Mouse (Mus musculus) midbrain, embryonic 15.5 days (tissue): ENCODE measurements at regions not wholly inside any gene's neighbourhood (a gene's known extent, or its start where the extent isn't known, plus 50 kb on each side); places are given as distances from the start of the nearest gene placed in this dataset.
"Not testable (repeated sequence)": the region's sequence is repeated elsewhere in the genome, so short reads cannot be mapped to it uniquely, and the experiment has no call there.

Source experiments
- ATAC-seq: fragments of 200-750 bp; cut with Nextera tagmentation; replicated peaks from 2 replicates; pipeline ENCODE4 v1.8.0; 2017; ENCODE audit warnings: moderate TSS enrichment
- H3K27ac ChIP-seq: fragments of 300-500 bp; sonication (generic); 2 replicates; pipeline ENCODE4 v1.5.1; 2015; ENCODE audit warnings: mild to moderate bottlenecking, inconsistent platforms
- H3K27me3 ChIP-seq: fragments of 300-500 bp; sonication (generic); replicated peaks from 2 replicates; pipeline ENCODE4 v1.6.1; 2015; ENCODE audit warnings: inconsistent platforms
- H3K36me3 ChIP-seq: fragments of 300-500 bp; sonication (generic); replicated peaks from 2 replicates; pipeline ENCODE4 v1.6.1; 2015; ENCODE audit warnings: inconsistent platforms
- H3K4me1 ChIP-seq: fragments of 300-500 bp; sonication (generic); 2 replicates; pipeline ENCODE4 v1.6.1; 2015; ENCODE audit warnings: inconsistent platforms
- H3K4me2 ChIP-seq: fragments of 300-500 bp; sonication (generic); 2 replicates; pipeline ENCODE4 v1.6.1; 2015; ENCODE audit warnings: inconsistent platforms, mild to moderate bottlenecking, moderate library complexity
- H3K4me3 ChIP-seq: fragments of 300-500 bp; sonication (generic); 2 replicates; pipeline ENCODE4 v1.5.1; 2015; ENCODE audit warnings: mild to moderate bottlenecking, inconsistent platforms
- H3K9ac ChIP-seq: fragments of 300-500 bp; sonication (generic); 2 replicates; pipeline ENCODE4 v1.6.1; 2015; ENCODE audit warnings: mild to moderate bottlenecking, inconsistent platforms
- H3K9me3 ChIP-seq: fragments of 300-500 bp; sonication (generic); 2 replicates; pipeline ENCODE4 v1.6.1; 2016; ENCODE audit warnings: inconsistent platforms
- WGBS: fragments of 180-500 bp; shearing (Covaris S2); methylation state at CpG from one replicate; pipeline ENCODE4 v1.1.7; 2015; ENCODE audit warnings: mixed read lengths; 5-methylcytosine and 5-hydroxymethylcytosine counted together

- Histone ChIP-seq H3K9ac (no peak overlapping the region), H3K36me3 (no peaks in the 10 kb centered on the region), H3K27me3 (no peaks in the 10 kb centered on the region), H3K9me3 (no peaks in the 10 kb centered on the region), H3K27ac (no peak overlapping the region), H3K4me1 (no peaks in the 10 kb centered on the region), H3K4me3 (no peak overlapping the region), H3K4me2 (no peak overlapping the region)
- WGBS, result 59% methylated on average over 2 of the region's 2 CpGs
- ATAC-seq, result no peak
These were observed 2017.1 kb upstream of the Pcdh20 start for GRCm38 (mm10) chr14:90488301-90488700.

GRCm38 (mm10) chr14:90447971-90448370 is 1976.8 kb upstream of the Pcdh20 start:
- no peak overlapping the region for H3K4me2 ChIP-seq
- H3K27me3 ChIP-seq, result no peaks in the 10 kb centered on the region
- no peak overlapping the region for H3K4me3 ChIP-seq
- H3K4me1 ChIP-seq, result no peaks in the 10 kb centered on the region
- H3K36me3 ChIP-seq, result no peaks in the 10 kb centered on the region
- H3K9ac ChIP-seq, result no peak overlapping the region
- no peaks in the 10 kb centered on the region for H3K9me3 ChIP-seq
- no peak for ATAC-seq
- no peak overlapping the region for H3K27ac ChIP-seq
- 82% methylated on average over 2 of the region's 2 CpGs for WGBS

- H3K36me3 ChIP-seq, result no peaks in the 10 kb centered on the region
- ATAC-seq, result 0 out of 2 replicates have a peak, but pooled peaks have one; percentile 42
- H3K9ac ChIP-seq, result no peak overlapping the region
- 48% methylated on average over 7 of the region's 7 CpGs for WGBS
- H3K9me3 ChIP-seq, result no peaks in the 10 kb centered on the region
- H3K4me2 ChIP-seq, result no peak overlapping the region
- no peaks in the 10 kb centered on the region for H3K4me1 ChIP-seq
- H3K4me3 ChIP-seq, result no peak overlapping the region
- H3K27me3 ChIP-seq, result no peaks in the 10 kb centered on the region
- no peak overlapping the region for H3K27ac ChIP-seq
These were observed 1961.8 kb upstream of the Pcdh20 start for GRCm38 (mm10) chr14:90432874-90433543.

GRCm38 (mm10) chr14:90412707-90413106 is 1941.5 kb upstream of the Pcdh20 start:
- no peak; the same call in 1 of the 2 replicates for ATAC-seq
- WGBS, result 53% methylated on average over 3 of the region's 3 CpGs

GRCm38 (mm10) chr14:90406350-90406749 is 1935.2 kb upstream of the Pcdh20 start:
- H3K36me3 ChIP-seq, result no peaks in the 10 kb centered on the region
- no peak overlapping the region for H3K27ac ChIP-seq
- no peak overlapping the region for H3K4me2 ChIP-seq
- no peak overlapping the region for H3K9ac ChIP-seq
- 73% methylated on average over 2 of the region's 2 CpGs for WGBS
- H3K9me3 ChIP-seq, result no peaks in the 10 kb centered on the region
- no peaks in the 10 kb centered on the region for H3K4me1 ChIP-seq
- no peaks in the 10 kb centered on the region for H3K27me3 ChIP-seq
- no peak overlapping the region for H3K4me3 ChIP-seq
- ATAC-seq, result no peak

More at GRCm38 (mm10) chr14:90412707-90413106, 1941.5 kb upstream of the Pcdh20 start:
- H3K4me3 ChIP-seq, result no peak overlapping the region
- H3K27ac ChIP-seq, result no peak overlapping the region
- H3K4me2 ChIP-seq, result no peak overlapping the region
- H3K9ac ChIP-seq, result no peak overlapping the region
- H3K4me1 ChIP-seq, result no peaks in the 10 kb centered on the region
- H3K27me3 ChIP-seq, result no peaks in the 10 kb centered on the region
- H3K36me3 ChIP-seq, result no peaks in the 10 kb centered on the region
- no peaks in the 10 kb centered on the region for H3K9me3 ChIP-seq

- no peak for ATAC-seq
- no peak overlapping the region for H3K4me2 ChIP-seq
- H3K36me3 ChIP-seq, result no peaks in the 10 kb centered on the region
- no peak overlapping the region for H3K27ac ChIP-seq
- no peaks in the 10 kb centered on the region for H3K27me3 ChIP-seq
- 98% methylated on average over 1 of the region's 1 CpGs for WGBS
- no peaks in the 10 kb centered on the region for H3K4me1 ChIP-seq
- no peaks in the 10 kb centered on the region for H3K9me3 ChIP-seq
- H3K4me3 ChIP-seq, result no peak overlapping the region
- no peak overlapping the region for H3K9ac ChIP-seq
These were observed 1934.3 kb upstream of the Pcdh20 start for GRCm38 (mm10) chr14:90405476-90405875.

GRCm38 (mm10) chr14:90367256-90367936 is 1896.2 kb upstream of the Pcdh20 start:
- Histone ChIP-seq H3K9me3 (no peaks in the 10 kb centered on the region), H3K36me3 (no peaks in the 10 kb centered on the region), H3K4me3 (no peak overlapping the region), H3K4me2 (no peak overlapping the region), H3K9ac (no peak overlapping the region), H3K4me1 (no peaks in the 10 kb centered on the region), H3K27ac (0 out of 2 replicates have a peak overlapping the region, but pooled peaks have one; percentile 29), H3K27me3 (no peaks in the 10 kb centered on the region)
- 28% methylated on average over 3 of the region's 3 CpGs for WGBS
- peak; percentile 70 for ATAC-seq

- Histone ChIP-seq H3K4me2 (no peak overlapping the region), H3K9ac (no peak overlapping the region), H3K36me3 (no peaks in the 10 kb centered on the region), H3K27ac (no peak overlapping the region), H3K4me3 (no peak overlapping the region), H3K27me3 (no peaks in the 10 kb centered on the region), H3K9me3 (no peaks in the 10 kb centered on the region), H3K4me1 (no peaks in the 10 kb centered on the region)
- WGBS, result 28% methylated on average over 3 of the region's 3 CpGs
- peak; percentile 56 for ATAC-seq
These were observed 1863.3 kb upstream of the Pcdh20 start for GRCm38 (mm10) chr14:90334541-90334940.

- WGBS, result 96% methylated on average over 17 of the region's 18 CpGs
- not testable (repeated sequence) for H3K36me3 ChIP-seq, H3K27ac ChIP-seq, H3K4me3 ChIP-seq, H3K9me3 ChIP-seq, H3K4me2 ChIP-seq, ATAC-seq, H3K9ac ChIP-seq, H3K27me3 ChIP-seq, H3K4me1 ChIP-seq
These were observed 1824.3 kb upstream of the Pcdh20 start for GRCm38 (mm10) chr14:90295456-90295855.

- H3K4me1 ChIP-seq, result no peaks in the 10 kb centered on the region
- H3K9me3 ChIP-seq, result no peaks in the 10 kb centered on the region
- 77% methylated on average over 3 of the region's 3 CpGs for WGBS
- no peaks in the 10 kb centered on the region for H3K36me3 ChIP-seq
- no peak overlapping the region for H3K4me3 ChIP-seq
- no peak overlapping the region for H3K4me2 ChIP-seq
- H3K27ac ChIP-seq, result no peak overlapping the region
- H3K9ac ChIP-seq, result no peak overlapping the region
- no peaks in the 10 kb centered on the region for H3K27me3 ChIP-seq
- no peak for ATAC-seq
These were observed 1774.8 kb upstream of the Pcdh20 start for GRCm38 (mm10) chr14:90246042-90246441.

GRCm38 (mm10) chr14:90232661-90233060 is 1761.5 kb upstream of the Pcdh20 start:
- Histone ChIP-seq H3K27ac (no peak overlapping the region), H3K4me1 (no peaks in the 10 kb centered on the region), H3K4me2 (no peak overlapping the region), H3K4me3 (no peak overlapping the region), H3K9me3 (no peaks in the 10 kb centered on the region), H3K36me3 (no peaks in the 10 kb centered on the region), H3K9ac (no peak overlapping the region), H3K27me3 (no peaks in the 10 kb centered on the region)
- WGBS, result 59% methylated on average over 5 of the region's 5 CpGs
- ATAC-seq, result no peak

GRCm38 (mm10) chr14:90200294-90200693 is 1729.1 kb upstream of the Pcdh20 start:
- Histone ChIP-seq H3K4me3 (no peak overlapping the region), H3K4me2 (no peak overlapping the region), H3K27ac (no peak overlapping the region), H3K27me3 (no peaks in the 10 kb centered on the region), H3K36me3 (no peaks in the 10 kb centered on the region), H3K9ac (no peak overlapping the region), H3K4me1 (no peaks in the 10 kb centered on the region), H3K9me3 (no peaks in the 10 kb centered on the region)
- 0 out of 2 replicates have a peak, but pooled peaks have one; percentile 24 for ATAC-seq

- no peak overlapping the region for H3K9ac ChIP-seq
- H3K27ac ChIP-seq, result no peak overlapping the region
- ATAC-seq, result no peak
- no peaks in the 10 kb centered on the region for H3K36me3 ChIP-seq
- H3K4me2 ChIP-seq, result no peak overlapping the region
- H3K9me3 ChIP-seq, result no peaks in the 10 kb centered on the region
- no peaks in the 10 kb centered on the region for H3K27me3 ChIP-seq
- no peaks in the 10 kb centered on the region for H3K4me1 ChIP-seq
- 94% methylated on average over 8 of the region's 8 CpGs for WGBS
- H3K4me3 ChIP-seq, result no peak overlapping the region
These were observed 1726.6 kb upstream of the Pcdh20 start for GRCm38 (mm10) chr14:90197791-90198190.
